Mouse (Mus musculus) gastrocnemius, adult 18-20 months (tissue): ENCODE data around the gene Srrm1. TPM values are rescaled to one million over a fixed set of nuclear protein-coding genes. Genes with fewer than 3 reads are reported as not detected.
A peak's percentile ranks its signal among the peaks of the same experiment; 100 is the strongest.
"Not testable (repeated sequence)": the region's sequence is repeated elsewhere in the genome, so short reads cannot be mapped to it uniquely, and the experiment has no call there.

Source experiments
- DNase-seq: peaks from one replicate; pipeline ENCODE4 v3.0.0; 2021; ENCODE audit warnings: low spot score
- total RNA-seq, 2 experiments: library from RNA; stranded (reverse); gene quantifications; 2 replicates each; pipeline ENCODE4 v1.2.3; 2021

Gene Srrm1
- total RNA-seq, 2 experiments from 2014 or later, result 58.3 to 60.1 TPM

DNA sequence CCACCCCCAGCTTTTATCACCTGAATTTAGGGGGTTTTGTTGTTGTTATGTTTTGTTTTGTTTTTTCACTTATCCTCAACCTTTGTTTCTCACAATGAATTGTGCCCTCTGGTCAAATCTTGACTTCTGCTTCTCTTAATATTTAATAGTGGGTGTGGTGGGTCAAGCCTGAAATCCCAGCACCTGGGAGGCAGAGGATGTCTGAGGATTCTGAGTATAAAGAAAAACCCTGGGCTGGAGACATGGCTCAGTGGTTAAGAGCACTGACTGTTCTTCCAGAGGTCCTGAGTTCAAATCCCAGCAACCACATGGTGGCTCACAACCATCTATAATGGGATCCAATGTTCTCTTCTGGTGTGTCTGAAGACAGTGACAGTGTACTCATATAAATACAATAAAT is 1.6 kb upstream of the Srrm1 start:
- DNase-seq, result not testable (repeated sequence)

DNA sequence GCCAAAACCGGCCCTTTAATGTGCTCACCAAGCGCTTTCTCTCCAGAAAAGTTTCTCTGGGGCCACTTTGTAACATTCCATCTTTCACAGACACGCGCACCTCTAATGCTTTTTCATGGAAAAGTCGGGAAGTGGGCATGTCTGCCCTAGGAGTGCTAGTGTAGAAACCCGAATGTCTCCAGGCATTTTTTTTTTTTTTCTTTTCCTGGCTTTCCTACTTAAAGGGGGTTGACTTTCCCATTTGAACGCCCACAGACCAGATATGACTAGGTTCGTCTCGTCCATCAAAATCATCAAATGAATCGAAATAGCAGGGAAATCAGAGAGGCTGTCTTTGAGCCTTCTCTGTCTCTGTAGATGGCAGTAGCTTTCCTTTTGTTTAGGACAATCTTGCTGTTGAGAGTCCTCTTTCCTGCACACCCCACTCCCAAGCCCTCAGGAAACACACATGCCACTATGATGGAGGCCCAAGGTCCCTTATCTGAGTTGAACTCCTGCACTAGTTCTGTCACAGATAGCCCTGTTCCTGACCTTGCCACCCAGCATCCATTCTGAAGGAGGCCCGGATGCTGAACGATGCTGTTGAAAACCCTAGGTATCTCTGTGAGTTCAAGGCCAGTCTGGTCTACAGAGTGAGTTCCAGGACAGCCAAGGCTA is 801 bp upstream of the Srrm1 start:
- no peak for DNase-seq

DNA sequence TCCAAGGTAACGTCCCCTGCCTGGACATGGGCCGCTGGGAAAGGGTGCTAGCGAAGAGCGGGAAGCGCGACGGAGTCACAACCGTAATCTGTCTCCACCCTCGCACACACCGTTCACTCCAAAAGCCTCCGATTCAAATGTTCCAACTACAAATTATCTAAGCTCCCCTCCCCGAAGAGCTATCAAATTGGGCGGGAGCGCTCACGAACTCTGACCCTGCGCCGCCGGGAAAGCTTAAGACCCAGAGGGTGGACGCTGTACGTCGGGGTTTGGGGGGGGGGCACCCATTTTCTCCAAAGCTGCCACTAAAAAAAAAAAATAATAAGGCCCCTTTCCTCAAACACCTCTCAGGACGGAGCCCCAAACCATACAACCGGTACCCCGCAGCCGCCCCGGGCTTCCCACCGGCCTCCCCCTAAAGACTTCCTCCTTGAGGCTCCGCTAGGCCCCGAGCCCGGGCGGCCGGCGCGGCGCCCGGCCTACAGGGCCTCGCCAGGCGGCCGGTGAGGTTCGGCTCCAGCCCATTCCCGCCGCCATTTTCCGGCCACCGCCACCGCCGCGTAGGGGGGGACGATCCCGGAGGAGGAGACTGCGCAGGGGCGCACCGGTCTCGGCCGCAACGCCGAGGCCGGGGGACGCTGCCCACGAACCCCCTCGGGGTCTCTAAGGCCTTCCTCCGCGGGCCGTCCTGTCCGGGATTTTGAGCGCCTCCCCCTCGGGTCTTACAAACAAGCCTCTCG is 625 bp downstream of the Srrm1 start:
- DNase-seq, result peak; percentile 7

DNA sequence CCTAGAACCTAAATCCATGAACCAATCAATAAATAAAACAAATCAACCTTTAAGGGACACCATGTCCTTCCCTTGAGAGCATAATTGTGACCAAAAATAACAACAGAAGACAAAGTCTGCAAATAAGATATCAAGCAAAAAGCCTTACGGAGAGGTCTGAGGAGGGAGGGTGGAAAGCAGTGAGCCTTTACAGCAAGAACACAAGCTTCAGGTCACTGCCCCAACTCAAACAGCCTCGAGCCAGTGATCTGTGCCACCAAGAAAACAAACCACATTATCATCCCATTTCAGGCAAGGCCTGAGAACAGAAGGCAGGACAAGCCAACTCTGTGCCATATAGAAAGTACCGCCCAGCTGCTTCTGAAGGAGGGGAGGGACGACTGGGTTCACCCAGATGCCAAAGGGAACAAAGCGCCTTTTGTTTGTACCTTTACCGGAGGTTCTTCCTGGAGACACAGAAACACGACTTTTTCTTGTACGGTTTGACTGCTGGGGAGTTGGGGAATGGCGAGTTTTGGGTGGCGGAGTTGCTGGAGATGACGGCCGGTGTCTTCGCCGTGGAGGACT is 15.7 kb downstream of the Srrm1 start:
- no peak for DNase-seq

DNA sequence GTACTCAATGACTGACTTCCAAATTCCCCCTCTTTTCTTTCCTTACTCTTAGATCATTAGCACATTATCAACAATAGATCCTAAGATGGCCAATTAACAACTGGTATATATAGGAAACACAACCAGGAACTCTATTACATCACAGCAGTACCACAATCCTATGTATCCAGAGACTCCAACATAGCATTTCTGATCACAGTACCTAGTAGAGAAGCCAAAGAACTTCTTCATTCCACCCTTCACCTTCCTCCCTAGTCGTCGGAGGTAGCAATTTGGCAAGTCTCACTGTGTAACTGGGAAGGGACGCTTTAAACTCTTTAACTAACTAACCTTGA is 17.1 kb downstream of the Srrm1 start:
- no peak for DNase-seq

DNA sequence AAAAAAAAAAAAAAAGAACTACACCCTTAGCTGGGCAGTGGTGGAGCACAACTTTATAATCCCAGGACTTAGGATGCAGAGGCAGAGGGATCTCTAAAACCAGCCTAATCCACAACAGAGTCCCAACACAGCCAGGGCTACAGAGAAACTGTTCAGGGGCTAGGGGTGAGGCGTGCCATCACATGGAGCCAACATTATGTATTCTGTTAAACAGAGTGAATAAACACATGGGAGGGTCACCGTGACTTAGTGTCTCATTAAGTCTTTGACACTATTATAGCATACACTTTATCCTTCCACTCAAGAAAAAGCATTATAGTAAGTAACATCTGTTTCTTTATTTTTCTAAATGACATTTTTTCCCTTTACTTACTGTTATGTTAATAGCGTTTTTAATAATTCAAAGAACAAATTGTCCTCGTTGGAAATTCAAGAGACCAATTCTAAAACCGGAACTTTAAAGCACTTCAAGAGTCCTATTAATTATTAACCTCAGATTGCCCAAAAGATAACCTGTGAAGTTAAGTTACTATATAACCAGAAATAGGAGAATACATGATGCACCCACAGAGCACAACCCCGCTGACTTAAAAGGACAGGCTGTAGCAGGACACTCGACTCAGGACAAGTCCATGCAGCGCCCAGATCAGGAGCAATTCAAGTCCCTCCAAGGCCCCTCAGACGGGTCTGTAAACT is 17.6 kb downstream of the Srrm1 start:
- DNase-seq, result no peak

DNA sequence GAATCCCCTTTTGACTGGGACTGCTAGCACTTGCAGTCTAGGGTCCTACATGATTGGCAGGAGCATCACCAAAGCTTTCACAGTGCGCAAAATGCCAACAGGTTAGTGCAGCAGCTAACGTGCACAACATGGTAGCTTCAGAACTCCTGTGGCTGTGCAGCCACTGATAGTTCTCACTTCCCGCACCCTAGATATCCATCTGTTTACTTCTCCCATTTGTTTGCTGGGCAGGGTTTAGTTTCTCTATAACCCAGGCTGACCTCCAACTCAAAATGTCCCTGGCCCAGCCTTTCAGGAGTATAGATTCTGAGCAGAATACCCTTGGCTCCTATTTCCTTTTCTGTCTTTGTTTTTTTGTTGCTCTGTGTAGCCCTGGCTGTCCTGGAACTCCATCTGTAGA is 26.7 kb downstream of the Srrm1 start:
- no peak for DNase-seq

DNA sequence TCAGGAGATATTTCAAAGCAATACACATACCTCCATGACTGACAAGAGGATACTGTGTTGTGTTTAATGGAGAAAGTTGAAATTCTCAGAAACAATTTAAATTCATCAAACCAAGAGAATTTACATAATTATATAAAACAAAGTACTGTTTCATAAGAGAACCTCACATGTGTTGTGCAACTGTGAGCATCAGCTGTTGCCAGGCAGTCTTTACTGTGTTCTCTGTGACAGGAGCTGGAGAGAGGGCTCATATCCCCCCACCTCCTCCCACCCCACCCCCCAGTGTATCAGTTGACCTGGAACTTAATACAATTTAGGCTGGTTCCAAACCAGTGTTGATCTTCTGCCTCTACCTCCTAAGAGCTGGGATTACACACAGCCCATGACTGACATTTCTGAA is 27.1 kb downstream of the Srrm1 start:
- DNase-seq, result no peak

DNA sequence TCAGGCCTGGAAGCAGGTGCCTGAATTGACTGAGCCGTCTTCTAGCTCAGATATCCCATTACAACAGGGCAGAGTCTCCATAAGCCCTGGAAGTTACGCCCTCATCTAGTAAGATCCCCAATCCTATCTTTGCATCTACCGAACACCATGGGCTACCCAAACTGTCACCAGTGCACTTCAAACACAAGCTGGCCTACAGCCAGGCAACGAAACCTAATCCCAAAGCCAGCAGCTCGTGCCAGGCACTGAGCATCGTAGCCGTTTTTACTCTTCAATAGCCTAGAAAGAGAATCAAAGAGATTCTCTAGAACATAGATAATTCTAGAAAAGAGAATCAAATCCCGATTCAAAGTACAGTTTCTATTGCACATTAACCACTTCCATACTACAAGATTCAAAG is 30.1 kb downstream of the Srrm1 start:
- peak; percentile 43 for DNase-seq

DNA sequence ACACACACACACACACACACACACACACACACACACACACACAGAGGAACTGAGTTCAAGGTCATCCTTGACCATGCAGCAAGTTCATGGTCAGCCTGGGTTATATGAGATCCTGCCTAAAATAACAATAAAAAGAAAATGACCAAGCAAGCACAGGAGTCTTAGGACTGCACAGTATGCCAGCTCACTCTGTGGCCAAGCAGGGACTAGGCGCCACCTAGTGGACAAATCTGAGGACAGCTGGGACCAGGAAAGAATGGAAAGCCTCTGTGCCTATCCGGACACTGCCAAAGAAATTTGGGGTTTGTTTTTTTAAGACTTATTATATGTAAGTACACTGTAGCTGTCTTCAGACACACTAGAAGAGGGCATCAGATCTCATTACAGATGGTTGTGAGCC is 35.2 kb downstream of the Srrm1 start:
- DNase-seq, result peak; percentile 76

DNA sequence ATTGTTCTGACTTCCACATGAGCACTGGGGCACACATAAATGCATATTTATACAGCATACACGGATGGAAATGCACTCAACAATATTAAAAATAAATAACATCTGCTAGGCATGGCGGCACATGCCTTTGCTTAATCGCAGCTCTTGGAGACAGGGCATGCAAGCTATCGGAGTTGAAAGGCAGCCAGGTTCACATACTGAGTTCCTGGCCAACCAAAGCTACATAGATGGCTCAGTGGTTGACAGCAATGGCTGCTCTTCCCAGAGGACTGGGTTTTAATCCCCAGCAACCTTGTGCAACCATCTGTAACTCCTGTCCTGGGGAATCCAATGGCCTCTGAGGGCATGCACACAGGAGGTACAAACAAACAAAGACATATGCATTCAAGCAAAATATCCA is 35.6 kb downstream of the Srrm1 start:
- no peak for DNase-seq

DNA sequence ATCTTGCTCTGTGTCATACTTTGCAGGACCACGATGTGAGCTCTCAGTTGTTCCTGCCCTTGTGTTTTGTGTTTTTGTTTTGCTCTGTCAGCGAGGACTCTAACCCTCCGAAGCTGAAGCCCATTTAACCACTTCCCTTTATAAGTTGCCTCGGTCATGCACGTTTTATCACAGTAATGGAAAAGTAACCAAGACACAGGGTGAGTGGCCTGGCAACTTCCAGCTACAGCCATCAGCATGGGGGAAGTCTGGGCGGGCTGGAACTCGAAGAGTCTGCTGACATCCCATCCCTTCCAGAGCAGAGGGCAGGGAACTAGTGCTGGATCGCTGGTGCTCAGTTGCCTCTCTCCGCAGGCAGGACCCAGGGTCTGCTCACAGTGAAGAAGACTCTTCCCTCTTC is 37.8 kb downstream of the Srrm1 start:
- no peak for DNase-seq

DNA sequence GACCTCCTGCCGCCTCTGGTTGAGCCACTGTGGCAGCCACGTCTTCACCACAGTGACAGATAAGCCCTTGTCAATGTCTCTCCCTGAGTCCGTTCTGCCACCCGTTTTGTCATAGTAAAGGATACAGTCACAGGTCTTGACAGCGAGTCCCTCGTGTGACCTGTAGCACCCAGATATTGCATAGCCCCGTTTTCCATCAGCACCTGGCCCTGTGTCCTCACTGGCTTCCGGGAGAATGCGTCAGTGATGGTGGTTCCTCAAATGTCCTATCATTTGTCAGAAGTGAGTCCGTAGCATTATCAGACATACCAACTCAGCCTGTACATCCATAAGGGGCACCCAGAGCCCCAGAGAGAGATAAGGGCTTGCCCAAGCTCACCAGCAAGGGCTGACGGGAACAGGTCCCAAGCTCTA is 38.7 kb downstream of the Srrm1 start:
- DNase-seq, result no peak

DNA sequence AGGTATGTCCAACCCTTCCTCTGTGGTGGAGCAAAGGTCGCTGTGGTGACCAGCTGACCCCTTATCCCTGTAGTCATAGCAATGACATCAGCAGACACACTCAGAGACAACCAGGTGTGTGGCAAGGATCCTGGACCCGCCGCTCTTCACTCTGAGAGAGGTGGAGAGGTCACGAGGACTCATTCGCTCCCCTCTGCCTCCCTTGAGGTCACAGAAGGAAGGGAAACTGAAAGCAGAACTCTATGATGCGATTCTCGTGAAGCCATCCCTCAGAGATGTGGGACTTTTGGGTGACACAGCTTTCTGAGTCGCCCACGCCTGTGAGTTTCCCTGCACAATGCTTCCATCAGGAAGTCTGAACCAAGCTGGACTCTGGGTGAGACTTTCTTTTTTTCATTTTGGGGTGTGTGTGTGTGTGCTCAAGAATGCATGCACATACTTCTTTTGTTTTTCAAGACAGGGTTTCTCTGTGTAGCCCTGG is 39.3 kb downstream of the Srrm1 start:
- no peak for DNase-seq

DNA sequence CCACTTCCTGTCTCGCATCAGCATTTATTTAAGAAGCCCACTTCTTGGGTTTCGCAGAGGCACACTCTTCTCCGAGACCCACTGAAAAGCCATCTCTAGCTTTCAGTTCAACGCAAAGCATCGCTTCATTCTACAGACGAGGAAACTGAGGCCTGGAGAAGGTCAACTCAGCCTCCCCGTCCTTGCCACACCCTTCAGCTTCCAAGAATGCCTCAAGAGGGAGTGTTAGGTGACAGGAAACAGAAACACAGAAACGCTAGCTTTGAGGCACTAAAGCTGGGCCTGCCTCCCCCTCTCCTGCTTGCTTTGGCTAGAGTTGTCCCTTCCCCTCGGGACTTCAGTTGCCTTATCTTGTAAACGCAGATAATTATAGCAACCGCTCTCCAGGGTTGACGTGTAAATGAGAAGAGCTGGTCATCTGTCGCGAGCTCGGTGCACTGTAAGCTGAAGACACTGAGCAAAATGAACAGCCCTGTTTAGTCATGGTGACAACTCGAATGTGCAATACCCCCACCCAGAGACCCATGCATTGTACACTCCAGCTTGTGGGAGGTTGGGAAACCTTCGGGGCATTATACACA is 39.9 kb downstream of the Srrm1 start:
- peak; percentile 38 for DNase-seq

DNA sequence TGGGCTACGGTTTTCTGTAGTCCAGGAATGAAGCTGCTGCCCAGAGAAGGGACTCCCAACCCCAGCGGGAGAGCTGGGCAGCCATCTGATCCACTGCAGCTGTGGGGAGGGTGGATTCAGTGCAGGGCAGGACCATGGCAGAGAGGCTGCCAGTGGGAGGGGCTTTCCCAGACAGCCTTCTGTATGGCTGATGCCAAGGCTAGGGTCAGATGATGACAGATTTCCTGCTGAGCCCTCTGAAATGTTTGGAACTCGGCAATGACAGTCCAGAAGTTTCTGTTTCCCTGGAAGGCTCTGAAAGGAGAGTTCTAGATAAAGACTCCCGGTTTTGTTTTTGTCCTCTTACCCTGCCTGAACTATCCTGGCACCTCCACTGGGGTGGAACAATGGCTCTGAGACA is 40.4 kb downstream of the Srrm1 start:
- peak; percentile 69 for DNase-seq

DNA sequence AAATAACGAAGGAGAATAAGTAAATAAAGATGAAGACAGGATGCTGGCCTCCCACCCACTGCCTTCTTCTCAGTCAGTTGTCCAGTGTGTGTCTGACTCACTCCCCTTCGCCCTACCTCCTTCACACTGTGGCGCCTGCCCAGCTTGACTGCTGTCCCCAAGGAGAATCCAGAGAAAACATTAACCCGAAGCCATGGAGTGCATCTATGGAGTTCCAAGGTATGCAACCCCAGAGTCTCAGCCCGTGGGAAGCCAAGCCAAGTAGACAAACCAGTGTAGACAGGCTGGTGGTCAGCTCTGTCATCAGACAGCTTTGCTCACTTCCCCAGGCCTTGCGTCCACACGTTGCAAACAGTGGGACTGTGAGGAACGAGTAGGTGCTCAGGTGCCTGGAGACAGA is 42.8 kb downstream of the Srrm1 start:
- DNase-seq, result no peak

DNA sequence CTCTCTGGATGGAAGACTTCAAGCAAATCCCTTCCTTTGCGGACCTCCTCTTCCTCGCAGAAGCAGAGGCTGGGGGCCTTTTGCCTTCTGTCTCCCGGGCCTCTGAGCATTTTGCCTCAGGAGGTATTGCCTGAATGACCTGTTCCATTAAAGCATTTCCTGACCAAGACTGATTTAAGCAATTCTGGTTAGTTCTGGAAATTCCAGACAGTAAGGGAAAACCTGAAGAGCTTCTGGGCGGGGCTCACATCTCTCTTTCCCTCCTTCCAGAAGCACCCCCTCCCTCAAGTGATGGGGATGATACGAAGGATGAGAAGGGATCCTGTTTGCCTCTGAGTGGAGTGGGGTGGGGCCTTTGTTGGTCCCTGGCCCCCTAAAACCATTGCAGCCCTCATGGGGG is 43.4 kb downstream of the Srrm1 start:
- no peak for DNase-seq

DNA sequence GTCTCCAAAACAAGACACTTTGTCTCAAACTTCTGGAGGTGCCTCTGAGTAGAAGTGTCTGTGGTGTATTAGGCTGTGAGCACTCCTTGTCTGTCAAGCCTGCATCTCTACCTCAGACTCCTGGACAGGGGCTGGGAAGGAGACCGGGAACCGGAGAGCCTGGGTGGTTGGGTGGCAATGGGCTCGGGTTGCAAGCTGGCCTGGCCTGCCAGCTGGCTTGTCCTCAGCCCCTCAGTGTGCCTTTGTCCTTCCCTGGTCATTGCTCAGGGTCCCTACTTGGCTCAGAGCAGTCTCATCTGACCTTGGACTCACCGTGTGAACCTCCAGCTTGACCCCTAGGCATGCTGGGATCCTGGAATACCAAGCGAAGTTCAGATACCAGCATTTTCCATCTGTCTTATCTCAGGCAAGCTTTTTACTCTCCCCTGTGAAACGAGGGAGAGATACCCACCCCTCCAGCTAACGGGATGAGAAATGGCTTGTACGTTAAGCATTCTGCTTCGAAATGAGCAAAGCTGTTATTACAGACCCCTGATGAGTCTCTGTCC is 43.9 kb downstream of the Srrm1 start:
- no peak for DNase-seq

DNA sequence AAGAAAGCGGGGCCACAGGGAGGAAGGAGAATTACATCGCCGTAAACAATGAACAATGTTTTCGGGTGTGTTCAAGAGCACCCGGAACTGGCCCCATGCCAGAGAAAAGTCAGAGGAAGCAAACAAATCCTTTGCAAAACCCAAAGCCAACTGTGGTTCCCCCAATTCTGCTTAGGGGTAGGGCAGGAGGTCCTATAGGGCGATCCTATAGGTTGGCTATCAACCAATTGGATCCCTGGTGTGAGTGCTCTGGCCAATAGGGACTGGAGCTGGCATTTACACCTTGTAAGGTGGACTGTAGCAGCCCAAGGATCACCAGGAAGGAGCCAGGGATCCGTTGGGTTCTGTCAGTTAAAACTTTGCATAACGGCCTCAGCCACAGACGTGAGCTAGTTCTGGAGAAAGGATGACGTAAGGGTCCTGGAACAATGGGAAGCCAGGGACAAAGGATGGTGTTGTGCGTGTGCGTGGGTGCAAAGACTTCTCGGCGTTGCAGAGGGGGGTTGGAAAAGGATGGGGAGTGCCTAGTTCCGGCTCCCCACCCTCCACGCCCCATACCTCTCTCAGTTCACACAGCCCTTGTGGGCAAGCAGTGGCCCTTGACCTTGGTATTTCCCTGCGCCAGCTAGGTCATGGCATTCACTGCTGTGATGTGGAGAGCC is 46.0 kb downstream of the Srrm1 start:
- no peak for DNase-seq

DNA sequence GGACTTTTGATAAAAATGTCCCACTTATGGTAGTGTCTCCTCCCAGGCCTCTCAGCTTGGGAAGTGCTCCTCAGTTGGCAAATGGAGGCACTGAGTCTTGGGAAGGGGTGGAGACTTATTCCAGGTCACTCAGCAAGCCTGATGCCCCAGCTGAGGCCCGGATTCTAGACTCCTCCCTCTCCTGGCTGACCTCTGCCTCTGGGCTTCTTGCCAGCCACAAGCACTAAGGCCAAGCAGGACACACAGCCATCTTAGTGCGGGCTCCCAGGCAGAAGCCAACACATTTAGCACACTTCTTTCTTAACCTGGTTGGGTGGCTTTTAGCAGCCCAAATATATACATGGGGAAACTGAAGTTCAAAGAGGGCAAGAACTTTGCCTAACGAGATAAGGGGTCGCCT is 46.6 kb downstream of the Srrm1 start:
- peak; percentile 82 for DNase-seq
